Mouse (Mus musculus): ENCODE results near the gene Fam221b. TPM values are rescaled to one million over a fixed set of nuclear protein-coding genes. Genes with fewer than 3 reads are reported as not detected.

The Fam221b gene
- total RNA-seq, 1 experiment from 2014 or later, result 0.55 TPM

GRCm38 (mm10) chr4:43630030-43630581, 38.8 kb downstream of the Fam221b start:
- peak; percentile 84 for ATAC-seq (replicated peaks; ENCODE audit: low read depth, poor library complexity, severe bottlenecking)

- no peak for ATAC-seq (replicated peaks; ENCODE audit: low read depth, poor library complexity, severe bottlenecking)
Observed at GRCm38 (mm10) chr4:43629106-43629817, 39.7 kb downstream of the Fam221b start.

- no peak for ATAC-seq (replicated peaks; ENCODE audit: low read depth, poor library complexity, severe bottlenecking)
Observed at GRCm38 (mm10) chr4:43620146-43620778, 48.7 kb downstream of the Fam221b start.

- peak; percentile 92 for ATAC-seq (replicated peaks; ENCODE audit: low read depth, poor library complexity, severe bottlenecking)
Observed at GRCm38 (mm10) chr4:43613060-43613730, 55.8 kb downstream of the Fam221b start.

- peak; percentile 92 for ATAC-seq (replicated peaks; ENCODE audit: low read depth, poor library complexity, severe bottlenecking)
Observed at GRCm38 (mm10) chr4:43612534-43612933, 56.4 kb downstream of the Fam221b start.

Other genes starting within 250 kb of the Fam221b start
- gene Fam166b, start 240.0 kb downstream of the Fam221b start, total RNA-seq (2017), result not detected in 2 replicates
- gene Tesk1, start 227.2 kb downstream of the Fam221b start, total RNA-seq (2017), result 4.8 and 8.2 TPM in 2 replicates
- gene Cd72, start 214.5 kb downstream of the Fam221b start, total RNA-seq (2017), result 20.8 and 33.3 TPM in 2 replicates
- gene Sit1, start 185.4 kb downstream of the Fam221b start, total RNA-seq (2017), result not detected in 2 replicates
- 50.5 and 62.2 TPM in 2 replicates for gene Ccdc107, start 176.2 kb downstream of the Fam221b start, total RNA-seq (2017)
- 46.1 and 64.5 TPM in 2 replicates for gene Arhgef39, start 169.4 kb downstream of the Fam221b start, total RNA-seq (2017)
- 7.3 and 8.3 TPM in 2 replicates for gene Car9, start 162.2 kb downstream of the Fam221b start, total RNA-seq (2017)
- gene Tpm2, start 145.4 kb downstream of the Fam221b start, total RNA-seq (2017), result 8.4 and 10.7 TPM in 2 replicates
- 20.5 and 22.7 TPM in 2 replicates for gene Creb3, start 106.8 kb downstream of the Fam221b start, total RNA-seq (2017)
- gene Tln1, start 106.5 kb downstream of the Fam221b start, total RNA-seq (2017), result 262 and 295 TPM in 2 replicates
- 14.4 and 35.2 TPM in 2 replicates for gene Rgp1, start 90.4 kb downstream of the Fam221b start, total RNA-seq (2017)
- gene Gba2, start 90.3 kb downstream of the Fam221b start, total RNA-seq (2017), result 10.2 and 11.8 TPM in 2 replicates
- not detected in 2 replicates for gene Msmp, start 84.7 kb downstream of the Fam221b start, total RNA-seq (2017)
- gene Npr2, start 37.2 kb downstream of the Fam221b start, total RNA-seq (2017), result 0.39 and 0.96 TPM in 2 replicates
- gene Spag8, start 15.6 kb downstream of the Fam221b start, total RNA-seq (2017), result not detected in 2 replicates
- 34.1 and 56.1 TPM in 2 replicates for gene Hint2, start 12.7 kb downstream of the Fam221b start, total RNA-seq (2017)
- 1.4 and 2.5 TPM in 2 replicates for gene Tmem8b, start 174 bp downstream of the Fam221b start, total RNA-seq (2017)
- gene Olfr70, start 31.7 kb upstream of the Fam221b start, total RNA-seq (2017), result not detected in 2 replicates
- not detected in 2 replicates for gene Olfr71, start 41.1 kb upstream of the Fam221b start, total RNA-seq (2017)
- not detected in 2 replicates for gene Hrct1, start 58.0 kb upstream of the Fam221b start, total RNA-seq (2017)
- gene Spaar, start 60.9 kb upstream of the Fam221b start, total RNA-seq (2017), result not detected in 2 replicates
- gene Olfr159, start 101.9 kb upstream of the Fam221b start, total RNA-seq (2017), result not detected in 2 replicates
- gene Olfr156, start 154.8 kb upstream of the Fam221b start, total RNA-seq (2017), result not detected in 2 replicates
- not detected in 2 replicates for gene Olfr157, start 171.1 kb upstream of the Fam221b start, total RNA-seq (2017)
- gene Olfr155, start 182.4 kb upstream of the Fam221b start, total RNA-seq (2017), result not detected in 2 replicates
- gene Reck, start 206.4 kb upstream of the Fam221b start, total RNA-seq (2017), result 0.82 and 1.9 TPM in 2 replicates